Mouse (Mus musculus): ENCODE measurements around the gene 4930595M18Rik. TPM values are rescaled to one million over a fixed set of nuclear protein-coding genes. Genes with fewer than 3 reads are reported as not detected.

Gene 4930595M18Rik
- polyA plus RNA-seq (2017; shearing (Covaris generic)) = not detected

DNA sequence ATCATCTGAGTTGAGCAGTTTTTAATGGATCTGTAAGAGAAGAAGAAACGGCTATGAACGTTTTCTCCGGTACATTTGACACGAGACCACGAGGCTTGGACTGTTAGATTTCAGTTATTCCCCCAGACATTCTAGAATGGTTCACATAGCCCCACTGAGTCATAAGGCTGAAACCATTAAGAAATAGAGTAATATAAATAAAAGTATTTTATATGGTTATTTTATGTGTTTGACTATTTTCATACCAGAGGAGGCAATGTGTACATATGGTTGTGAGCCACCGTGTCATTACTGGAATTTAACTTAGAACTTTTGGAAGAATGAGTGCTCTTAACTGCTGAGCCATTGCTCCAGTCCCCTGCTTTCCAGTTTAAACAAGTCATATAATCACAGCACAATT is at the start of gene 4930595M18Rik:
Gene 4930595M18Rik (minus strand): TSS at position 101 of the 400 bp plus-strand sequence.

Measured in inflammation-experienced regulatory T-cells, adult 16 weeks (primary cell).